Mouse (Mus musculus): ENCODE measurements around the gene Rassf5.

Rassf5 gene

DNA sequence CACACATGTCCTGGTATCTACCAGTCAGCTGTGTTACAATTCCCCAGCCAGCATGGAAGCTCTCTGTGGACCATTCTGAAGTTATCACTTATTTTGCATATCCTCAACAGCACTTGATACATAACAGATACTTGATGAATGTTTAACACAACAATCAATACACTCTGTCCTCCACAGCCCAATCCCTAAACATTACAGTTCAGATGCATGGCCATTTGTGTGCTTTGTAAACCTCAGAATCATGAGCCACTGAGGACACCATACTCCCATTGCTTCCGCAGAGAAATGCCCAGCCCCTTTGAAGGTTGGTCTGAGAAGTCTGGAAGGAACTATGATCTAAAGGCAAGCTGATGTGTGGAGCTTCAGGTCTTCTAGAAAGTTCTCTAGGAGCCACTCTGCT is 33.4 kb downstream of the Rassf5 start:
- intact Hi-C loops (cut with DNase I): no loop called here

DNA sequence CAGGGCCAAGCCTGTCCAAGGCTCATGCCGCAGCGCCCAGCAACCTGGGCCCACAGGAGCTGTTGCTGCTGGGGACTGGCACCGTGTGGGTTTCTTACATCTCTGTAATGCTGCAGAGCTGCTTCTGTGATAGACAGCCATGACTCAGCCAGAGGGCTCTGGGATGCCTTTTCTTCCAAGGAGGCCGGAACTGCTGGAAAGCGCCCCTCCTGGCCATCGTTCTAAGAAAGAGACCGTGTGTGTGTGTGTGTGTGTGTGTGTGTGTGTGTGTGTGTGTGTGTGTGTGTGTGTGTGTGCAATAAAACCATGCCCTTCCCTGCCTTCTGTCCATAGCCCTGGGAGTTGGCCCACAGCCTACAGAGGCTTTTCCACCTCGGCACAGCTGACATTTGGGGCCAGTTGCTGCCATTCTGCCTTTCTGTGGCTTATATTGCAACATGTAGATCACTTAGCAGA is 35.1 kb downstream of the Rassf5 start:
- intact Hi-C loops (cut with DNase I): loop anchor here (5.0 kb wide), 1 partner anchor 37 kb away; the partner anchor contains the start of gene Rassf5

GRCm38 (mm10) chr1:131208800-131209199 is 36.3 kb downstream of the Rassf5 start:
- intact Hi-C loops (cut with DNase I): loop anchor here (5.0 kb wide), 1 partner anchor 39 kb away; the partner anchor contains the start of gene Rassf5

DNA sequence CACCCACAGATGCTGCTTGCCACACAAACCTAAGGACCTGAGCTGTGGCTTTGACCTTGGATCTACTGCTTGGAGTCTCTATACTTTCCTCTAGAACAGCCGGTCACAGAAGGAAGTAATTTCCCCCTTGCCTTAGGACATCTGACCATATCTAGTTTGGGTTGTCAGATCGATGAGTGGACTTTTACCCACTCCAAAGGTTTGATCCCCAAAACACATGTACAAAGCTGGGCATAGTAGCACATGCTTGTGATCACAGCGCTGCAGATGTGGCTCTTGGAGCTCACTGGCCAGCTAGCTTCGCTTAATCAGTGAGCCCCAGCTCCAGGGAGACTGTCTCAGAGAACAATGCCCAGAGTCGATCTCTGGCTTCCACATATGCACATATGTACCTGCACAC is 37.0 kb downstream of the Rassf5 start:
- intact Hi-C loops (cut with DNase I): loop anchor here (5.0 kb wide), 1 partner anchor 39 kb away; the partner anchor contains the start of gene Rassf5

- intact Hi-C loops (cut with DNase I): loop anchor here (5.0 kb wide), 1 partner anchor 40 kb away; the partner anchor contains the start of gene Rassf5
Observed at GRCm38 (mm10) chr1:131207531-131207930, 37.5 kb downstream of the Rassf5 start.

GRCm38 (mm10) chr1:131206342-131206741 is 38.7 kb downstream of the Rassf5 start:
- intact Hi-C loops (cut with DNase I): loop anchor here (5.0 kb wide), 1 partner anchor 41 kb away; the partner anchor contains the start of gene Rassf5

- intact Hi-C loops (cut with DNase I): no loop called here
Observed at GRCm38 (mm10) chr1:131204461-131204860, 40.6 kb downstream of the Rassf5 start.

DNA sequence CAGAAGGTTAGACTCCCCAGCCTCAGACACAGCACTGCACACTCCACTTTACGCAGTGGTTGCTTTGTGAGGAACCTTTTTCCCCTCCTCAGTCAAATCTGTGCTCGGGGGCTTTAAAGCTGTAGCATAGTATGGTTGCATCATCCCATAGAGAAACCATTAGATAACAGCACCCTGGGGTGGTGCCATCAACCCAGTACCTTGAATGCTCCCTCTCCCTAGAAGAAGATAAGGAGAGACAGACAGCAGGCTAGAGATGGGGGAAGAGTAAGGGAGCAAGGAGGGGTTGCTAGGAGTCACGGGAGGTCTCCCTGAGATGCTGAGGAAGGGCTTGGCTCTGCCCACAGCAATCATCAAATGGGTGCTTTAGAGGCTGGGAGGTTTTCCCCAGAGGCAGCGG is 43.7 kb downstream of the Rassf5 start:
- intact Hi-C loops (cut with DNase I): no loop called here

DNA sequence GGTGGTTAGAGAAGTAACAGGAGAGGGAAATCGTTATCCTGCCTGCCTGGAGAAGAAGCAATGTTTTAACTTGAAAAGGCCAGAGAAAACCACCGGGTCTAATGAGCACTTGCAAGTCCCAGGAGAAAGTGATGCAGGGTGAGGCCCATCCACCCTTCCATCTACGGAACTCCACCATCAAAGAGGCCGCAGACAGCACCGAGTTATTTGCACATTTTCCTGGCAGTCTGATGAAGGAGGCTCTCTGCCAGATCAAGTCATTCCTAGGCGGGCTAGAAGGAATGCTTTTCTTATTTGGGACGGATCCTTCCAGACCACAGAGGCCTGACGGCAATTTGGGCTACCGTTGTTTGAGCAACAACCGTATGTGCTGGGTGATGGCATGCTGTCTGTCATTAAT is 44.5 kb downstream of the Rassf5 start:
- intact Hi-C loops (cut with DNase I): no loop called here

DNA sequence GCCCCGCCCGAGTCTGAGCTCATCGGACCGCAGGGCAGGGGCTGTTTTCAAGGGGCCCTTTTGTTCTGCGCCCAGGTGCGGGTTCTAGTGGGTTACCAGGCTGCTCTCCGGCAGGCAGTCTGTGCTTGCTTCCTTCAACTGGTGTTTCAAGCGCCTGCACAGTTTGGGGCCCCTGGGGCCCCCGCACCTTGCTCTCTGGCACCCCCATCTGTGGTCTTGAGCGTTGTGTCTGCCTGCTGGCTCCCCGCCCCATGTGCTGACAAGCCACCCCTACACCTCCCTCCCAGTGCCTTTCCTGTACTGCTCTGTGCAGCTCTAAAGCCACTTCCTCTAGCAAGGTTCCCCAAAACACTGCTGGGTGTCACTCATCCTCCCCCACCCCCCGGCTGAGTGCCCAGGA is 45.1 kb downstream of the Rassf5 start:
- intact Hi-C loops (cut with DNase I): no loop called here

DNA sequence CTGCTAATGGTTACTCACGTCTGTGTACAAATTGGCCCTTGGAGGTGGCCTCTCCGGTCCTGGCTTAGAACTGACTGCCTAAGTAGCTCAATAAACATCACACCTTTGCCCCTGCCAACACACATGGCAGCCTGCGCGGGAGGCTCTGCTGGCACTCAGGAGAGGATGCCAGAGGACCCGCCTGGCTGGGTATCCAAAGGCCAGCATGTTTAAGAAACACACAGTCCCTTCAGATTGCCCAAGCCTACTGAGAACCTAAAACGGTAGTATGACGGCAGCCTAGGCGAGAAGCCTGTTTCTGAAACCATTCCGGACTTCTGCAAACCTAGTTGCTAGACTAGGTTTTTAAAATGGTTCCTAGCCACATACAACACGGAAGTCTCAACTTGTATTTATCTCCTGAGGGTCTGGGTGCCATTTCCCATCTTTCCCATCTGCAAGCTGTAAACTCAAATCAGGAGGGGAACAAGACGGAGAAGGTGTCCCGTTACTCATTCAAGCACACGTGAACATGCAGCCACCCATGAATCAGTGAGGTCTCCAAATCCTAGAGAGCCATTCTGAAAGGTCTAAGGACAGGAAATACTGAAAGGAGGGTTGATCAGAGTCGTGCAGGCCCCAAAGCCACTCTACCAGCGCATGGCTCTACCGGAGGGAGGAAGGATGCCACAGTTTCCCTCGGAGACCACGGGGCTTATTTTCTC is 45.8 kb downstream of the Rassf5 start:
- intact Hi-C loops (cut with DNase I): no loop called here

- intact Hi-C loops (cut with DNase I): no loop called here
Observed at GRCm38 (mm10) chr1:131198417-131198960, 46.6 kb downstream of the Rassf5 start.

DNA sequence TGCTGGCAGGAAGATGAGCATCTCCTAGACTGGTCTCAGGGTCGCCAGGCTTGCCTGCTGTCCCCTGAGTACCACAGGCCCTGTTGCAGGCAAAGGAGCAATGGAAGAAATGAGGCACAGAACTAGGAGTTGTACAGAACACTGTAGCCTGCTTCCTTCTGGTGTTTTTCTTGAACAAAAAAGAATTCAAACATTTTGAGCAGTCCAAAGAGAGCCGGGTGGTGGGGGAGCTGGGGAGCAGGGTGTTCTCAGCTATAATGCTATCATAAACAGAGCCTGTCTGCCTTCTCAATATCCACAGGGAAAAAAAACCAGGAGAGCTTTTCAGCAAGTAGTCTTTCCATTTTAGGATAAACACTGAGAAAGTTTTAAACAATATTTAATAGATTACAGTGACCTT is 49.0 kb downstream of the Rassf5 start:
- intact Hi-C loops (cut with DNase I): no loop called here

DNA sequence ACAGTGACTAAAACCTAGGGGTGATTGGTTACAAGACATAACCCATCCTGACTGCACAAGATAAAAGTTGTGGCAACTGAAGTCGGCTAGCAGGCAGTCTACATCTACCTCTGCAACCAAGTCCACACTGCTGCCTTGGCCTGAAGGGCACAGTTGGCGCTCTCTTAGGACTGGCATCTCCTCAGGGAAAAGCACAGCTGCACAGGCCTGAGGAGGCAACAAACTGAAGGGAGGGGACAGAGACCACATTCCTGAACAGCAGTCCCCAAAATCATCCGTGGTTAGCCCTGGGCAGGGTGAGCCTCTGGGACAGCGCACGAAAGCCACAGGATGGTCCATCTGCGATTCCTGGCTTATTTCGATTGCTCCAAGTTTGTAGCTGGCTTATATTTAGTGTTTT is 49.4 kb downstream of the Rassf5 start:
- intact Hi-C loops (cut with DNase I): no loop called here

DNA sequence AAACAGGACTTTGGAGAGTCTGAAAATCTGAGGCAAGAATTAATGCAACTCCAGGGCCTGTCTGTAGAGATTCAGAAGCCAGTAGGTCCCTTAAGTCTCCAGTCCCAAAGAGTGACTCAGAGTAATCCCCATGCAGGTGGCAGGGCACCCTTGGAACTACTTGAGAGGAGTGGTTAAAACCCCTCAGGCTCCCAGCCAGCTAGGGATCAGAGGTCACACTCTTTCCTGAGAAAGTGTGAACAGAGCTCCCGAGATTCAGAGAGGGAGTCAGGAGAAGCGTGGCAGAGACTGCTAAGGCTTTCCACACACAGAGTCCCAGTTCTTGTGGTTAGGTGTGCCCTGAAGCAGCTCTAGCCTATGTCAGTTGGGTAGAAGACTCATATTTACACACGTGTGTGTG is 51.3 kb downstream of the Rassf5 start:
- intact Hi-C loops (cut with DNase I): no loop called here

- intact Hi-C loops (cut with DNase I): no loop called here
Observed at GRCm38 (mm10) chr1:131188655-131189054, 56.4 kb downstream of the Rassf5 start.

DNA sequence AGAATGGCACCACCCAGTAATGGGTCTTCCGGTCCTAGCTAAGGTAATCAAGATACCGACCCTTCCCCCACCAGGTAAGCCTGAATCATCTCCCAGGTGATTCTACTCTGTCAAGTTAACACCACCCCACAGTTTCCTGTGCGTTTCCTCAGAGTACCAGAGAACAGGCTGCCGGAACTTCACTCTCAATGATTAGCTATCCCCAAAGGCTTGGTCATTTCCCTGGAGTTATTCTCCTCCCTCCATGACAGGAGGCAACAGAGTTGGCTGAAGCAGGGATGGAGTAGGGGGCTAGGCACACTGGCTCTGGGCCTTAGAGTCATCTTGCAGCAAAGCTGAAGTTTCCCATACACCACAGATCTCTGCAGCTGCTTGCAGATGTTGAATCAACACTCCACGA is 57.2 kb downstream of the Rassf5 start:
- intact Hi-C loops (cut with DNase I): no loop called here

GRCm38 (mm10) chr1:131186995-131187394 is 58.1 kb downstream of the Rassf5 start:
- intact Hi-C loops (cut with DNase I): no loop called here

DNA sequence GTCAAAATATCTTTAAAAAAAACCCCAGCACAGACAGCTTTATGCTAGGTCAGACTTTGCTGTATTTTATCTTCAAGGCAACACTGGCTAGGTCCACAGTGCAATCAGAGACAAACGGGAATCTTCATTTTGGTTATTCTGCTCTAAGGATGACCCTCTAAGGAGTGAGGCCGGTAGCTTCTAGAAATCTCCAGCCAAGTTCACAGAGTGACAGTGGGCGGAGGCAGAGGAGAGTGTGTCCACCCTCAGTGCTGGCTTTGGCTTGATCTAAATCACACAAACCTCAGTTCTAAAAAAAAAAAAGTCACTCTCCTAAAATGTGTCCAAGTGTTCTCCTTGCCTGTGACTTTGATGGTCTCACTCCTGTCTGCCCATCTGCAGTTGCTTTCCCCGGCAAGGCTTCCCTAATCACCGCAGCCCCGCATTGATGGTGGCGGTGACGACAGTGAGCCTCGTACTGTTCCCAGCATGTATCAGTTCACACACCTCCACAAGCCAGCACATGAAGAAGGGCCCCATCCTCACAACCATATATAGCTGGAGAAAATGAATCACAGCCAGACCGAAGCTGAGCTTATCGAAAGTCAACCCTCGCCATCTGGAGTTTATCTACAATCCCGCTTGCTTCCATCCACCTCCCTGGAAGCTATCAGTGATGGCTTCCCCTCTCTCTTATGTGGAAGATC is 59.1 kb downstream of the Rassf5 start:
- intact Hi-C loops (cut with DNase I): no loop called here

GRCm38 (mm10) chr1:131184956-131185660 is 60.0 kb downstream of the Rassf5 start:
- intact Hi-C loops (cut with DNase I): no loop called here

DNA sequence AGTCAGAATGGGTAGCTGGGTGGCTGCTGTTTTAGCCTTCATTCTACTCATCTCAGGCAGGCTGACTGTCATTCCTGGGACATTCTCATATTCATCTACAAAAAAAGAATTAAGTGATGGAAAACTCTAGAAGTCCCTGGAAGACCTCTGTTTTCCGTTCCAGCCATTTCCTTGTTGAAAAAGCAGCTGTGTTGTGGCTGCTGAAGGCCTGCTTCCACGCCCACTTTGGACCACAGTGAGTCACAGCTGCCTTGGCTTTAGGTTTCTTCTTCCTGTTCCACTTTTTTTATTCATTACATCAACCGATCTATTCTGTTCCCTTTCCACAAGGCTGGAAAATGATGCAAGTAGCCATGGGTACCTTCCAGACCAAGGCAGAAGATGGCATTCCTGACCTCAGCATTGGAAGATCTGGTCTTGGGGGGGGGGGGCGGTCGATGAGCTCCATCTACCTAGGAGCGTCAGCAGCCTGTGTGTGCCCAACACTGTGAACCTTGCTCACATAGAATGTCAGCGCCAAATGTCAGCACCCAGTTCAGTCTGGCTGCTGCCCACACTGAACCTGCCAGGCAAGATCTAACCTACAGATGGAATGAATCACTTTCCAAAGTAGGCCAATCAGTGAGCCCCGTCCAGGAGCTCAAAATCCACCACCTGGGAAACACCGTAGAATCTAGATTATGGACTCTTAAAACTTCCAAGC is 60.7 kb downstream of the Rassf5 start:
- intact Hi-C loops (cut with DNase I): no loop called here

All from adrenal gland (tissue).